Mouse (Mus musculus) adipocyte (in vitro differentiated cells): ENCODE results near the gene Ctdsp2.

Source experiments
- DNase-seq: peaks from one replicate; pipeline ENCODE4 v3.0.0-alpha.2; 2016; ENCODE audit warnings: low spot score

The Ctdsp2 gene

GRCm38 (mm10) chr10:126990313-126991056 lies 12.0 kb downstream of the Ctdsp2 start:
- DNase-seq: peak; percentile 82

- DNase-seq: no peak
These were observed 13.2 kb downstream of the Ctdsp2 start for GRCm38 (mm10) chr10:126991676-126992075.

DNA sequence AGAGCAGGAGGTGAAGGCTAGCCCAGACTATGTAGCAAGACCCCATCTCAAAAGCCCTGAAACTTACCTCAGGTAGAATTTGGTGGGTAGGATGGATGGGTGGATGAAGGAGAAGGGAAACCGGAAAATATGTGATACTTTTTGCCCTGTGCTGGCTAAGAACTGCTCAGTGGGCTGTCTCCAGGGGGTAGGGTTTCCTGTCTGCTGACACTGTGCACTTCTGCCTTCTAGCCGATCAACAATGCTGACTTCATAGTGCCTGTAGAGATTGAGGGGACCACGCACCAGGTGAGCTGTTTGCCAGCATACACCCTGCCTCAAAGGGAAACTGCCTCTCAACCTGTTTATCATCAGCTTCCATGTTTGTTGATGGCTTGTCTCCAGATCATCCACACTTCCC lies 15.1 kb downstream of the Ctdsp2 start:
- DNase-seq: no peak

- DNase-seq: no peak
These were observed 19.0 kb downstream of the Ctdsp2 start for GRCm38 (mm10) chr10:126997340-126998113.

GRCm38 (mm10) chr10:127000529-127000928 lies 22.0 kb downstream of the Ctdsp2 start, which contains the start of gene Avil:
Avil (plus strand) TSS chr10:127000709.
- DNase-seq: no peak

DNA sequence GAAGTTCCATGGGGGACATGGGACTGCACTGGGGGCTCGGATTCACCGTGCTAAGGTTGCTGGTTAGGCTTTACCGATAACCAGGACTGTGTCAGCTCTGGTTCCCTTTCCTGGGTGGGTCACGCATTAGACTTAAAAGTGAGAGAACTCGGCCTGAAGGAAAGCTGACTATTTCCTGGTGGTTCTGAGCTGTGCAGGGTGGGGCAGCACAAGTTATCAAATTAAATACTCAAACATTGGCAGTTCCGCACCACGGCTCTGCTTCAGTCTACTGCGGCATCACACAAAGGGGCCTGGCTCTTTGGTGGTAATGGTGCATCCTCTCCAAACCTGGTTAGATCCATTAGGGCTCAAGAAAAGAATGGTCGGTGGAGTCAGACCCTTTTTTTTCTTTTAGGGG lies 22.8 kb downstream of the Ctdsp2 start:
- DNase-seq: no peak

- DNase-seq: no peak
These were observed 23.5 kb downstream of the Ctdsp2 start for GRCm38 (mm10) chr10:127002056-127002455.

GRCm38 (mm10) chr10:127002765-127003164 lies 24.2 kb downstream of the Ctdsp2 start:
- DNase-seq: no peak

DNA sequence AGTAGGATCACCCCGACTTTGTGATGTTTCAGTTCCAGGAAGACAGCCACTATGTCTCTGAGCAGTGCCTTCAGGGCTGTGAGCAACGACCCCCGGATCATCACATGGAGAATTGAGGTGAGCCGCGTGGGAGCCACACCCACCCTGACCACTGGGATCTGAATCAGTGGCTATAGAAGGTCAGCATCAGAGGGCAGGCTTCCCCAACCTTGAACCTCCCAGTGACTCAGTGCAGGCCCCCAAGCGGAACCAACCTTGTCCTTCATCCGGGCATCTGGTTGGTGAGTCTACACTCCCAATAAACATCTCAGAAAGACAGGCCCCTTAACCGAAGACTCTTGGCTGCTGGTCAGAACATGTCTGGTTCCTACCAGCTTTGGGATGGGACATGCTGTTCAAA lies 24.8 kb downstream of the Ctdsp2 start:
- no peak for DNase-seq

DNA sequence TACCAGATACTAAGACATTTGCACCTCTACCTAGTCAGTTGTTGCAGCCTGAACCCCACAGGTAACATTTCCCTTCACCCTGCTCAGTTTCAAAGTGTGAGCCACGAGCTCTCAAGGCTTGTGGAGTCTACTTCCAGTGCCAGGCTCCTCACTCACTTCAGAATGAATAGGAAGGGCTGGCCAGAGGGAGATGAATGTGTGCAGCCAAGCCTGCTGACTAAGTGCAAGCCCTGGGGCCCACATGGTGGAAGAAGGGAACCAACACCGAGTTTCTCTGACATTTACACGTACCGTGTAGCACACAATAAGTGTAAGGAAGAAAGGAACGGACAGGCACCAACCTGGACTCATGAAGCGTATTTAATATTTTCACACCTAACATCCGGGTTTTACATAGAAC lies 25.3 kb downstream of the Ctdsp2 start:
- no peak for DNase-seq

- DNase-seq: no peak
These were observed 38.0 kb downstream of the Ctdsp2 start for GRCm38 (mm10) chr10:127016488-127016887.

- no peak for DNase-seq
These were observed 38.6 kb downstream of the Ctdsp2 start for GRCm38 (mm10) chr10:127017071-127017470.

DNA sequence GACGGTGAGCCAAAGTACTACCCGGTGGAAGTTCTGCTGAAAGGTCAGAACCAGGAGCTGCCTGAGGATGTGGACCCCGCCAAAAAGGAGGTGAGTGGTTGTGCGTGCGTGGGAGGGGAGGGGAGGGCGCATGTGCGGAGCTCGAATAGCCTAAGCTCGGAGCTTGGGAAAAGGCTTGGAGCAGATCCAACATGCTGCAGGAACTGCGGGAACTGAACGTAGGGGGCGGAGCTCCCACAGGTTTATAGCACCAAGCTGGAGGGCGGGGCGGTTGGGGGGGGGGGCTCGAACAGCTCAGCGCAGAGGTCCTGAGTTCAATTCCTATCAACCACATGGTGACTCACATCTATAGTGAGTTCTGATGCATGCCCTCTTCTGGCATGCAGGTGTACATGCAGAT lies 39.9 kb downstream of the Ctdsp2 start:
- DNase-seq: no peak

DNA sequence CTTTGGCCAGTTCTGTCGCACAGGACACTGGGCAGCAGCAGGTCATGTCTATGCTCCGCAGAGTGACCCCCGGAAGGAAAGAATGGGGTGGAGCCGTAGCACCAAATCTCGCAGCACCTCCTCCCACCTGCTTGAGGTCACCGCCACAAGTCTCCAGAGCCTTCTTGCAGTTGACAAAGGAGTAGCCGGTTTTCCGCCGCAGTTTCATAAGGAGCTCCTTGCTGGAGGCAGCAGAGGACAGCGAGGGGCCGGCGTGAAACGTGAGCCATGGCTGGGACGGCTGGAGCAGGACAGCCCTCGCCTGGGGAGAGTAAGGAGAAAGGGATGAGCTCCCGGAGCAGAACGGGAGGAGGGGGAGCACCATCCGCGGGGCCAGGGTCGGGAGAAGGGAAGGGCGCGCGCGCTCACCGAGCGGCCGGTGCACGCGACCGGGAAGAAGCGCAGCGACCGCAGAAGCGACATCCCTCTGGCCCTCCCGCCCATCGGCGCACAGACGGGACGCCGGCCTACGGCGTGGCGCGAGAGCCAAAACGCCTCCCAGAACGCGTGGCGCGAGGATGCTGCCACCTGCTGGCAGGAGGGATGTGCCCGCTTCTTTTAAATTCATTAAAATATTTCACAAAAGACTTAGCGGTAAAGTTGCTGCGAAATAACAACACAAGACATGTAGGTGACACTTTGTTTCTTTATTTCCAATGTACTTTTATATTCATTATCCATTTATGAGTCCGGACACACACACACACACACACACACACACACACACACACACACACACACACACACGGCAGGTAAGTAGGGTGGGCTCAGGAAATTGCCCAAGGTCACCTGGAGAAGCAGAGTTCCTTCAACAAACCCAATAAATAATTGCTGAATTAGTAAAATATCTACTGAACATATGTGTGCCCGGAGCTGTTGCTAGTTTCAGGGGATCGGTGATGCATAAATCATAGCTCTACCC lies 52.1 kb downstream of the Ctdsp2 start, which contains the start of gene Tsfm:
Gene Tsfm, minus strand, starts transcription at position 505 of the 961 bp plus-strand sequence.
- peak; percentile 88 for DNase-seq

GRCm38 (mm10) chr10:127033301-127033741 lies 54.8 kb downstream of the Ctdsp2 start:
- no peak for DNase-seq

- no peak for DNase-seq
These were observed 57.8 kb downstream of the Ctdsp2 start for GRCm38 (mm10) chr10:127036273-127036672.

DNA sequence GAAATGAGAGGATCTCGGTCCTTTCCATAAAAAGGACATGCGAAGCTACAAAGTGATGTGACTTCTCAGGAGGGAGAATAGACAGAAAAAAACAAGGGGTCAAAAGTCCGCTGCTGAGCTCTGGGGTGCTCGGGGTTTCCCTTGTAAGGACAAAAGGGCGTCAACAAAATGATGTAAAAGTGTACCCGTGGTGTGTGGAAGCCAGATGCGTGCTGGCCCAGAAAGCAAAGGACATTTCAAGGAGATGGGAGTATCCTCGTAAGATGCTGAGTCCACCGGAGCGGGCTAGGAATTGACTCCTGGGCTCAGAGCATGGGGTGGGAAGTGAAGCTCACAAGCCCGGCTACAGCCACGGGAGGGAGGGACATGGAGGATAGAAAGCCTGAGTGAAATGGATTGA lies 59.1 kb downstream of the Ctdsp2 start:
- no peak for DNase-seq

DNA sequence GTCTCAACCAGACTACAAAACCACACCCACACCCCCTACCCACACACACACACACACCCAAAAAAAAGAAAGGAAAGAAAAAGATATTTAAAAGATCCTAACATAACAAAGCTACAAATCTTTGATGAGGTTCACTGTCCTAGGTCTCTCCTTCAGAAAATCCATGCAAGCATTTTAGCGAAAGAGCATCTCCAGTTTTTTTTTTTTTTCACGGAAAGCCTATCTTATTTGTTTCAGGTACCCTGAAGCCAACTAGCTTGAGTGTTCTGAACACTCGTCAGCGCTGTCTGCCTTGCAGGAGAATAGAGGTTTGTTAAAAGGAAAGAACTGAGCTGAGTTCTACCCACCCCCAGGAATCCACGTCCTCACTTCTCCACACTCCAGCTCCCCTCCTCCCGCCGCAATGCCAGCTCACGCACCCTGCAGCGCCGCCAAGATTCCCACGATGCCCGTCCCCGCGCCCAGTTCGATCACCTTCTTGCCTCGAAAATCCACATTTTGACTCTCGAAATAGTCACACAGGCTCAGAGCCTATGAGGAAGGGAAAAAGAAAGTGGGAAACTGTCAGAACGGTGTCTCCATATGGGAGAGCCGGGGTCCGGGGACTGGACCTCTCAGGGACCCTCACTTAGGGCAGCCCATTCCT lies 62.2 kb downstream of the Ctdsp2 start:
- DNase-seq: no peak

- DNase-seq: no peak
These were observed 62.8 kb downstream of the Ctdsp2 start, which contains the start of the genes Mettl1 and Eef1akmt3 for GRCm38 (mm10) chr10:127041274-127041766. Mettl1 (plus strand) TSS chr10:127041414. Eef1akmt3 (minus strand) TSS chr10:127041513.

GRCm38 (mm10) chr10:127041774-127042338 lies 63.3 kb downstream of the Ctdsp2 start:
- peak; percentile 82 for DNase-seq
